Mouse (Mus musculus): ENCODE results near the gene Cep78.

- no peak for TF ChIP-seq POLR2A (IDR thresholded peaks at IDR 0.05; ENCODE audit: low read depth, low read length)
- TF ChIP-seq CTCF (IDR thresholded peaks at IDR 0.05; ENCODE audit: extremely low read depth, insufficient read depth, insufficient read length, insufficient replicate concordance): no peak
Measured at GRCm38 (mm10) chr19:15941399-15941798, 43.4 kb downstream of the Cep78 start.
